Mouse (Mus musculus): Measurements from ENCODE around the gene H2al1n.
"Not testable (repeated sequence)": the region's sequence is repeated elsewhere in the genome, so short reads cannot be mapped to it uniquely, and the experiment has no call there.

Gene H2al1n

DNA sequence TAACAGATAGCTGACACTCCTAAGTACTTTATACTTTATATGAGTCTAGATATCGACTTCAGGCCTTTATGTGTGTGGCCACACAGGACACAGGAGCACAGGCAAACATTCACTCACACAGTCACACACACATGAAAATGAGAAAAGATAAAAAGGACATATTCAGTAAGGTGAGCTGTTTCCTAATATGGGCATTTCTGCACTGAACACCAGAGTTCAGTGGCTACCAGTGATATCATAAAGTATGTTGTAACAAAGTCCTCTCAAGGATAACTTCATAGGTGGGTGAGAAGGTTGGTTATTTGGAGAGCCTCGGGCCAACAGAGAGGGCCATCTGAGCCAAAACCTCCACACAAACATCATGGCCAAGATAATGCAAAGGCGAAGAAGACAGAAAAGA is at the start of gene H2al1n:
H2al1n (plus strand) TSS at position 301 of the 400 bp plus-strand sequence.
- not testable (repeated sequence) for DNase-seq

GRCm38 (mm10) chrX:14199284-14199683 is 11.7 kb upstream of the H2al1n start:
- peak; percentile 8 for DNase-seq

GRCm38 (mm10) chrX:14206112-14206875 is 4.7 kb upstream of the H2al1n start:
- DNase-seq = no peak

DNA sequence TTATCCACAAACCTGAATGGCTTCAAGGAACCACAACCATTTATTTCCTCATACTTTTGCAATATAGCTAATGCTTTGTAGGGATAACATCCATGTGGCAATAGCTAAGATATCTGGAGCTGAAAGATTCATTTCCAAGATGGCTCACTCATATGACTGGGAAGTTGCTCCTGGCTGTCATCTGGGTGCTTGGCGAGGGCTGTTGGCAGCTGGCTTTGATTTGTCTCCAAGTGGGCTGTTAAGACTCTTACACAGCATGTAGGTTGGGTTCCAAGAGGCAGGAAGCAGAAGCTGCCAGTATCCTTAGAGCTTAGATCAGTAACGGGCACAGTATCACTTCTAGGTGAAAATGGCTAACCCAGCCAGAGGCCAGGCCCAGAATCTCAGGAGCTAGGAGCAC is 18.3 kb downstream of the H2al1n start:
- DNase-seq = no peak

GRCm38 (mm10) chrX:14259597-14260239 is 48.8 kb downstream of the H2al1n start:
- DNase-seq = no peak
